Mouse (Mus musculus): ENCODE data around the gene A4galt.

- TF ChIP-seq CTCF (conservative IDR thresholded peaks at IDR 0.05; ENCODE audit: low read length) (no peak), POU5F1 (IDR thresholded peaks at IDR 0.05; ENCODE audit: borderline replicate concordance, low read length) (no peak)
These were observed 27.0 kb upstream of the A4galt start for GRCm38 (mm10) chr15:83278579-83278978.

Measured in E14TG2a.4 (cell line).